Mouse (Mus musculus) layer of hippocampus, postnatal 10 days (tissue): ENCODE measurements around the gene Tspan1. TPM values are rescaled to one million over a fixed set of nuclear protein-coding genes. Genes with fewer than 3 reads are reported as not detected.

Source experiments
- DNase-seq, 2 experiments: peaks; one replicate each; pipeline ENCODE4 v3.0.0; 2021; ENCODE audit warnings: low spot score in 2 of 2
- long read RNA-seq: library from polyadenylated mRNA; stranded (forward); transcript quantifications from one replicate; pipeline ENCODE4 v2.0.0, GENCODE M21; 2023
- total RNA-seq, 2 experiments: library from RNA; stranded (reverse); gene quantifications; 2 replicates each; pipeline ENCODE4 v1.2.3; 2021

Gene Tspan1
- under 1 TPM in 1 of 2 experiments, not detected in 1; 0.27 TPM for total RNA-seq
- long read RNA-seq, partial matches to known transcripts, result 0 of 1 reads
- long read RNA-seq, other reads (novel, unspliced or antisense), result 1 of 1 reads

DNA sequence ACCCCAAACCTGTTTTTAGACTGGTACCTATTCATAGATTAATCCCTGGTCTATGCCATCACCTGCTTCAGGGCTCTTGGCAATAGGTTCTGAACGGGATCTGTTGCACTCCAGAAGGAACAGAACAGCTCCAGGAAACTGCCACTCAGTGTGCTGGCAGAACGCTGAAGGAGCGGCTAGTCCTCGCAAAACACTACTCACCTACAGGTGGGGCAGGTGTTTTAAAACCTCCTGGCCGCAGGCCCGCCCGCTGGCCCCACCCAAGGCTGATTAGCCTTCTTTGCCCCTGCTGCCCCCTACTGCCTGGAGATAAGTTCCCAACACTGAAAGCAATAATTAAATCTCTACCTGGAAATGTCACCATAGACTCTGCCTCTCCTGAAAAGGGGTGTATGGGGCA lies at the start of gene Tspan1:
Tspan1 (minus strand) TSS at position 198 of the 400 bp plus-strand sequence.
- DNase-seq, result no peak

- no peak for DNase-seq
These were observed 49.6 kb upstream of the Tspan1 start for GRCm38 (mm10) chr4:116217046-116217445.

GRCm38 (mm10) chr4:116215895-116216605 lies 48.6 kb upstream of the Tspan1 start:
- DNase-seq, result no peak

DNA sequence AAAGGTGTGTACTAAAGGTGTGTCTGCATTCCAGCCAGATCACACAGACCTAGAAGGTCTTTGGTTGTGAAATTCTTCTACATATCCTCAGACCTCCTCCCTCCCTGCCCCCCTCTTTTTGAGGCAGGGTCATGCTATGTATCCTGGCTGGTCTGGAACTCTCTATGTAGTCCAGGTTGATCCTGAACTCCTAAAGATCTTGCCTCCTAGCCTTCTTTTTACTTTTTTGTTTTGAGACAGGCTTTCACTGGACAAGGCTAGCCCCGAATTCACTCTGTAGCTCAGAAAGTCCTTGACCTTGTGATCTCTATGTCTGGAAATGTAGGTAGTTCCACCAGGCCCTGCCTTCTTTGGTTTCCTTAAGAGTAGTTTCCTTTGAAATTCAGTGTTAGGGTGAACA lies 41.5 kb upstream of the Tspan1 start:
- no peak for DNase-seq

DNA sequence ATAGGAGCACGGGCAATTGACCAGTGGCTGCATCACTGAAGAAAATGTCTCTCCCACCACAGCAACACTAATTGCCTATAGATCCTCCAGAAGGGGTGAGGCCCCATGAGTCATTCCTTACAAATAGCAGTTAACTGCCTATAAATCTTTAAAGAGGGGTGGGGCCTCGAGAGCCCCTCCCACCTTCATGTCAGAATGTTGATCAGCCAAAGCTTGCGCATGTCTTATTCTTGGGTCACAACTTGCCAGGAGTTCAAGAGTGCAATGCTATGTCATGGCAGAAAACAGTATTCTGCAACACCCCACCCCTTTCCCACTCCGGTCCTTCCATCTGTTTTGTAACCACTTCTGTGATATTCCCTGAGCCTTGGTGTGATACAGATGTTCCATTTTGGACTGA lies 39.1 kb upstream of the Tspan1 start:
- DNase-seq, result no peak

- DNase-seq, result no peak
These were observed 37.0 kb upstream of the Tspan1 start for GRCm38 (mm10) chr4:116204422-116204821.

- no peak for DNase-seq
These were observed 31.0 kb upstream of the Tspan1 start for GRCm38 (mm10) chr4:116198422-116198821.

GRCm38 (mm10) chr4:116193583-116194383 lies 26.4 kb upstream of the Tspan1 start:
- no peak for DNase-seq

- no peak for DNase-seq
These were observed 25.0 kb upstream of the Tspan1 start for GRCm38 (mm10) chr4:116192286-116192835.

GRCm38 (mm10) chr4:116185083-116185482 lies 17.7 kb upstream of the Tspan1 start:
- no peak for DNase-seq

- DNase-seq, result no peak
These were observed 15.3 kb upstream of the Tspan1 start for GRCm38 (mm10) chr4:116182745-116183144.

DNA sequence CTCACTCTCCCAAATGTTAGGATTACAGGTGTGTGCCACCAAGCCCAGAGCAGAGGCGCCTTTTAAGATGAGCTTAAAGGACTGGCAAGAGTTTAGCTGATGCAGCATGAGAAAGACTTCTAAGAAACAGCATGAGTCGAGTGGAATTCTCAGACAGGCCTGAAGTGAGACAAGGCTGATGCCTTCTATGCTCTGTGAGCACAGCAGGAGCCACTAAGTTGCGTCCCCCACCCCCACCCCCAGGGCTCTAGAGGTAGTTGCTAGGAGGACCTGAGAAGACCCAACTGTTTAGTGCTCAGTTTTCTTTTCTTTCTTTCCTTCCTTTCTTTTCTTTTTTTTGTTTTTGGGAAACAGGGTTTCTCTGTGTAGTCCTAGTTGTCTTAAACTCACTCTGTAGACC lies 14.7 kb upstream of the Tspan1 start:
- DNase-seq, result no peak

GRCm38 (mm10) chr4:116177140-116177539 lies 9.7 kb upstream of the Tspan1 start:
- DNase-seq, result peak; percentile 54 to 58

GRCm38 (mm10) chr4:116176543-116176988 lies 9.2 kb upstream of the Tspan1 start:
- peak; percentile 75 to 81 for DNase-seq

DNA sequence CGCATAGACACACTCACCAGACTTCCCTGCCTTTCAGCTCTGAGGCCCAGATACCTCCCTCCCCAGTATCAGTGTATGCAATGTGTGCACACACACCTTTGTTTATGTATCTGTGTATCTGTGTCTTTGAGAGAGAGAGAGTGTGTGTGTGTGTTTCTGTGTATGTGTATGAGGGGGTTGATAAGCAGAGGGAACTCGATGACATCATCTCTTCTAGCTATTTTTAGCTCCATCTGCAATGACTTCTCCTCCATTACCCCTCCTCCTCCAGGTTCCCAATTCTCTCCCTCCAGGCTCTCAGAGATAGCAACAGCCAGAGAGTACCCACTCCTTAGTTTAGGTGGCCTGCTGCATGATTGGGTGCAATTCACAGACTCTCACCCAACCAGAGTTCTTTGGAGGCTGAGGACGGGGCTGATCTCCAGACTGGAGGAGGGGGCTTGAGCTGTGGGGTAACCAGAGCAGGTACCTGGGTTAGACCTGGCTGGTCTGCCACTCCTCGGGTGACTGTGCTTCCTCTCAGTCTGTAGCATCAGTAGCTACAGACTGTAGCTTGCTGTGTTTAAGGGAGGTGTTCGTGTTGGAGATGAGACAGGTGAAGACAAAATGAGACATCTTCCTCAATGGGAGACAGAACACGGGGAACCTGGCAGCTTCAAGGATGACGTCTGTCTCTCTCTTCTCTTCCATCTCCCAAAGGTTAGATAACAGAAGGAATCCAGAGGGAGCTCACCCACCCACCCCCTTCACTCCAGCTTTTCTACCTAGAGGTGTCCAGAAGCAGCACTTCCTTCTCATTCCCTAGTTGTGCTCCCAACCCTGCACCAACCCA lies 8.5 kb upstream of the Tspan1 start:
- DNase-seq, result no peak

DNA sequence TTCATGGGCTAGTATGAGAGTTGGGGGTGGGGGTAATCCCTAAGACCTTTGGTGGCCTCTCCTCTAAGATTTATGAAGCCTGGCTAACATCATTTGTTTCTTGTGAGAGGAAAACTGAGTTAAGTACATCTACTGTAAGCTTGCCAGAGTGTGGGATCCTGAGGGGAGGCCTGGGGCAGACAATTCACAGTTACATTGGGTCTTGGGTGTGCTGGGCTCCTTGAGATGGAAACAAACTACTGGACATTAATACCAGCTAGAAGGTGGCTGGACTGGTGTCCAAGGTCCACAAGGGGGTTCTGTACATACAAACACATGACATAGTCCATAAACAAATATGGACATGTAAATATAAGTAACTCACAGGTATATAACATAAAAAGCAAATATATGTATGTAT lies 7.7 kb upstream of the Tspan1 start:
- DNase-seq, result no peak

- no peak for DNase-seq
These were observed 7.2 kb upstream of the Tspan1 start for GRCm38 (mm10) chr4:116174466-116175116.

GRCm38 (mm10) chr4:116173752-116174151 lies 6.4 kb upstream of the Tspan1 start:
- DNase-seq, result no peak

- no peak for DNase-seq
These were observed 5.7 kb upstream of the Tspan1 start, which contains the start of the genes 1700042G07Rik and Gm49337 for GRCm38 (mm10) chr4:116173072-116173471. Gene 1700042G07Rik, plus strand, starts transcription at chr4:116173372. Gene Gm49337, plus strand, starts transcription at chr4:116173384.

DNA sequence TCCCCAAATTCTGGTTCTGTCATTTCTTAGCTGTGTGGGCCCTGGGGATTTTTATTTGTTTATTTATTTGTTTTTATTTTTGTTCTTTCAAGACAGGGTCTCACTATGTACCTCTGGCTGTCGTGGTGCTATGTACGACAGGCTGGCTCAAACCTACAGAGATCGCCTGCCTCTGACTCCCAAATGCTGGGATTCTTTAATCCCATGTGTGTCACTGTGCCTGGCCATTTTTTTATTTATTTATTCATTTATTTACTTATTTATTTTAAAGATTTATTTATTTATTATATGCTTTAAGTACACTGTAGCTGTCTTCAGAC lies 1.9 kb upstream of the Tspan1 start:
- no peak for DNase-seq
